Mouse (Mus musculus) brain, embryonic 14.5 days (tissue): ENCODE data around the gene Lrit2.

Source experiments
- CTCF ChIP-seq: fragments of 200-500 bp; IDR thresholded peaks from 2 replicates; pipeline ENCODE4 v1.5.1; 2012; ENCODE audit warnings: inconsistent platforms, mild to moderate bottlenecking, moderate library complexity, borderline replicate concordance; ENCODE audit not compliant: insufficient read depth, insufficient read length; ENCODE audit errors: extremely low read depth
- POLR2A ChIP-seq: fragments of 200-500 bp; IDR thresholded peaks from 2 replicates; pipeline ENCODE4 v1.6.1; 2012; ENCODE audit warnings: mild to moderate bottlenecking, inconsistent platforms, borderline replicate concordance; ENCODE audit not compliant: poor library complexity, insufficient read depth, insufficient read length, severe bottlenecking; ENCODE audit errors: extremely low read depth

GRCm38 (mm10) chr14:37110456-37110855 lies 42.7 kb downstream of the Lrit2 start:
- TF ChIP-seq CTCF = no peak
- no peak for TF ChIP-seq POLR2A
